Mouse (Mus musculus) lung, adult 2 months (tissue): ENCODE data around the gene Polr1a.

Experiments used
- CTCF ChIP-seq: fragments of 200-500 bp; IDR thresholded peaks from 2 replicates; pipeline ENCODE4 v1.5.1; 2011; ENCODE audit warnings: mild to moderate bottlenecking, low read length, control low read depth; ENCODE audit not compliant: insufficient read depth
- POLR2A ChIP-seq: fragments of 200-500 bp; IDR thresholded peaks from 2 replicates; pipeline ENCODE4 v1.6.1; 2011; ENCODE audit warnings: low read depth, mild to moderate bottlenecking, control low read depth, low read length, borderline replicate concordance; ENCODE audit errors: extremely low read depth

DNA sequence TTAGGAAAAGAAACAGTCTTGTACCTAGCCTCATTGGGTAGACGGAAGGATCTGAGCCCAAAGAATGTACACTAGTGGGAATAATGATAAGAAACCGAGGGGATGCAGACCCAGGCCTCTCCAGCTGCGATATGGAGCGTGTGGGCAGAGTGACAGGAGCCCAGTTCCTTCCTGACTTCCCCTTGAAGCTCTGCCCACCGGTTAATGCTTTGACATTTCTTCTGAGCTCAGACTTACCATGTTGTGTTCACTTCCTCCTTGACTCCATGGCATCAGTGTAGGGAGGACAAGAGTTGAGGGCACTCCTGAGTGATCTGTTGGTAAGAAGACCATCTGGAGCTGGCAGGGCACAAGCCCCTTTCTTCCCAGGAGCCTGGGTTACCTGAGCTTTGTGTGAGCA is 53.3 kb downstream of the Polr1a start:
- no peak for TF ChIP-seq CTCF
- no peak for TF ChIP-seq POLR2A
